Mouse (Mus musculus): ENCODE data around the gene Zbed5. TPM values are rescaled to one million over a fixed set of nuclear protein-coding genes. Genes with fewer than 3 reads are reported as not detected.

The Zbed5 gene
- polyA plus RNA-seq (2014; fragmentation: Illumina TruSeq; extraction: RNeasy Lipid Tissue Mini Kit (QIAGEN cat#74804); ENCODE audit: insufficient read depth, low read depth, low replicate concordance) = 1.7 TPM

GRCm38 (mm10) chr5:129895198-129896088, at the start of gene Zbed5:
TSS of gene Zbed5 (plus strand) at chr5:129895723.

DNA sequence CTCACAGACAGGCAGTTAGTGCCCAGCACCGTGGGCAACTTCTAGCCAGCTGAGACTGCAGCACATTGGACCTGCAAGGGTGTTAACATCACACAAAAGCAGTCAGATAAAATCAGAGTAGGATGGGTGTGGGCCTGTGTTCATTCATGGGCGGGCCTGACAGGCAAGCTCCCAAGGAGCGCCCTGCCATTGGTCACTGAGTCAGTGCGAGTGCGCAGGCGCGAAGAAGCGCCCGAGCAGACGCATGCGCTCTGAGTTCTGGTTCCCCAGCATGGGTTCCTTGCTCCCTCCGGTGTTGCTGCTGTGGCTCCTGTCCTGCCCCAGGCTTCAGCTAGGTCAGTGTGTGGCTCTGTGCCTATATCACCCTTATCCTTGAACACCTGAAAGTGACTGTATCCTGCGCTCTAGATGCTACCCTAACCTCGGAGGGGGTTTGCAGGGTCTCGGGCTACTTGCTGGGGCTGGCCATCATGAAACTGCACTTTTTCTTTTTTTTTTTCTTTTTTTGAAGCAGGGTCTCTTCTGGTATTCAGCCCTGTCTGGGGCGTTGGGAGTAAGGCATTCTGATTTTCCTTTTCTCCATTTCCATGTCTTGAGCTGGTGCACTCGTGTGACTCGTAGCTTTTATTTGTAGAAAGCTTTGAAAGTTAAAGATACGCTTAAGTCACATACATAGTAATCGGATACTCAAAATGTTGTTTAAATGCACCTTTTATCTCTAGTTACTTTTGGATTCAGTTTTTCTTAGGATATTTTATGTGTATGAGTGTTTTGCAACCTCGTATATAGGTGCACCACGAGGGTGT, 48.6 kb upstream of the Zbed5 start, which contains the start of gene Sumf2:
Gene Sumf2, plus strand, starts transcription at position 235 of the 806 bp plus-strand sequence.

GRCm38 (mm10) chr5:129886911-129887636, 8.4 kb upstream of the Zbed5 start, which contains the start of gene Chchd2:
TSS of gene Chchd2 (minus strand) at chr5:129887470.

GRCm38 (mm10) chr5:129898449-129898848, 2.9 kb downstream of the Zbed5 start, which contains the start of gene Phkg1:
TSS of gene Phkg1 (minus strand) at chr5:129898549.

DNA sequence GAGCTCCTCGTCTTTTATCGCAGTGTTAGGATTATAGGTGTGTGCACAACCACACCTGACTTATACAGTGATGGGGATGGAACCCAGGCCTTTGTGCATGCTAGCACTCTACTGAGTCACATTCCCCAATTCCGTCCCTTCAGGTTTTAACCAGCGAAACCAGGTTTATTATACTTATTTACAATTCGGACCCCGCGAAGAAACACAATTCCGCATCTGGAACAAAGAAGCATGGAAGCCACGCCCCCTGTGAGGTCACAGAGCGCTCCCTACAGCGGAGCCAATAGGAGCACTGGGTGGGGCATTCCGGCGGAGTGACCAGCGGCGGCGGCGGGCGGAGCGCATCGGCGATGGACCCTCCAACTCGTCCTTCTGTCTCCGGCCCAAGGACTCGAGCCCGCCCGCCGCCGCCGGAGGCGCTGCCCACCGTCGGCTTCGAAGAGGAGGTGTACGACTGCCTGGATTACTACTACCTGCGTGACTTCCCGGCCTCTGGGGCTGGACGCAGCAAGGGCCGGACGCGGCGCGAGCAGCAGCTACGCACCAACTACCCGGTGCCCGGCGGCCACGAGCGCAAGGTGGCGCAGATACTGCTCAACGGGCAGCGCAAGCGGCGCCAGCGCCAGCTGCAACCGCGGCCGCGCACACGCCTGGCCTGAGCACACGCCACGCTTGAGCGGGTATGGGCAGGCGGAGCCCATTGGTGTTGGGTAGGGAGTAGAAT, 12.9 kb downstream of the Zbed5 start, which contains the start of gene Nupr1l:
Gene Nupr1l, plus strand, starts transcription at position 299 of the 724 bp plus-strand sequence.

DNA sequence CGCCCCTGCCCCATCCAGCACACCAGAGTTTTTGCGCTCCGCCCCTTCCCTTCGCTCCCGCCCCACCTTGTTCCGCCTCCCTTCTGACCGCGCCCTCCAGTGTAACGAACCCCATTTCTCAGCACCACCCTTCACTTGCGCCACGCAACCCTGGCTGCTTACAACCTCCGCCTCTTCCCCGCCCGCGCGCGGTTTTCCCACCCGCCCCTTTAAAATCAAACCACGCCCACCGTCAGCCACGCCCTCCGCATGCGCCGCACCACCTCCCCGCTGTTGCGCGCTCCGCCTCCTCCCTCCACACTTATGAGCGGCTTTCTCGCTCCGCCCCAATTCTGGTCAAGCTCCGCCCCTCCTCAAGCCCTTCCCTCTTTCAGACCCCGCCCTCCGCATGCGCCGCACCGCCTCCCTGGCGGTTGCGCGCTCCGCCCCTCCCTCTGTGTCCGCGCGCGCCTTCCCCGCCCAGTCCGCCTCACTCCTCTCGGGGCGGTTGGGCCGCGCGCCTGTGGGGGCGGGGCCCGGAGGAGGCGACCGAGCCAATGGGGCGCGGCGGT, 46.0 kb downstream of the Zbed5 start, which contains the start of gene Vkorc1l1:
Gene Vkorc1l1, plus strand, starts transcription at position 476 of the 551 bp plus-strand sequence.

Other genes starting within 250 kb of the Zbed5 start
- 1.2 TPM for gene Zfp11, start 225.6 kb upstream of the Zbed5 start, polyA plus RNA-seq (2014; fragmentation: Illumina TruSeq; extraction: RNeasy Lipid Tissue Mini Kit (QIAGEN cat#74804); ENCODE audit: insufficient read depth, low read depth, low replicate concordance)
- not detected for gene Sept14, start 187.2 kb upstream of the Zbed5 start, polyA plus RNA-seq (2014; fragmentation: Illumina TruSeq; extraction: RNeasy Lipid Tissue Mini Kit (QIAGEN cat#74804); ENCODE audit: insufficient read depth, low read depth, low replicate concordance)
- gene Mrps17, start 180.2 kb upstream of the Zbed5 start, polyA plus RNA-seq (2014; fragmentation: Illumina TruSeq; extraction: RNeasy Lipid Tissue Mini Kit (QIAGEN cat#74804); ENCODE audit: insufficient read depth, low read depth, low replicate concordance) = 89.9 TPM
- 48.5 TPM for gene Nipsnap2, start 170.7 kb upstream of the Zbed5 start, polyA plus RNA-seq (2014; fragmentation: Illumina TruSeq; extraction: RNeasy Lipid Tissue Mini Kit (QIAGEN cat#74804); ENCODE audit: insufficient read depth, low read depth, low replicate concordance)
- 8.2 TPM for gene Psph, start 108.3 kb upstream of the Zbed5 start, polyA plus RNA-seq (2014; fragmentation: Illumina TruSeq; extraction: RNeasy Lipid Tissue Mini Kit (QIAGEN cat#74804); ENCODE audit: insufficient read depth, low read depth, low replicate concordance)
- 17.3 TPM for gene Sumf2, start 48.7 kb upstream of the Zbed5 start, polyA plus RNA-seq (2014; fragmentation: Illumina TruSeq; extraction: RNeasy Lipid Tissue Mini Kit (QIAGEN cat#74804); ENCODE audit: insufficient read depth, low read depth, low replicate concordance)
- 620 TPM for gene Chchd2, start 8.3 kb upstream of the Zbed5 start, polyA plus RNA-seq (2014; fragmentation: Illumina TruSeq; extraction: RNeasy Lipid Tissue Mini Kit (QIAGEN cat#74804); ENCODE audit: insufficient read depth, low read depth, low replicate concordance)
- gene Phkg1, start 2.8 kb downstream of the Zbed5 start, polyA plus RNA-seq (2014; fragmentation: Illumina TruSeq; extraction: RNeasy Lipid Tissue Mini Kit (QIAGEN cat#74804); ENCODE audit: insufficient read depth, low read depth, low replicate concordance) = 2.7 TPM
- gene Nupr1l, start 12.8 kb downstream of the Zbed5 start, polyA plus RNA-seq (2014; fragmentation: Illumina TruSeq; extraction: RNeasy Lipid Tissue Mini Kit (QIAGEN cat#74804); ENCODE audit: insufficient read depth, low read depth, low replicate concordance) = 3.7 TPM
- 12.8 TPM for gene Vkorc1l1, start 46.2 kb downstream of the Zbed5 start, polyA plus RNA-seq (2014; fragmentation: Illumina TruSeq; extraction: RNeasy Lipid Tissue Mini Kit (QIAGEN cat#74804); ENCODE audit: insufficient read depth, low read depth, low replicate concordance)
- 32.9 TPM for gene Gusb, start 107.3 kb downstream of the Zbed5 start, polyA plus RNA-seq (2014; fragmentation: Illumina TruSeq; extraction: RNeasy Lipid Tissue Mini Kit (QIAGEN cat#74804); ENCODE audit: insufficient read depth, low read depth, low replicate concordance)
- 23.1 TPM for gene Asl, start 133.5 kb downstream of the Zbed5 start, polyA plus RNA-seq (2014; fragmentation: Illumina TruSeq; extraction: RNeasy Lipid Tissue Mini Kit (QIAGEN cat#74804); ENCODE audit: insufficient read depth, low read depth, low replicate concordance)
- gene Crcp, start 133.6 kb downstream of the Zbed5 start, polyA plus RNA-seq (2014; fragmentation: Illumina TruSeq; extraction: RNeasy Lipid Tissue Mini Kit (QIAGEN cat#74804); ENCODE audit: insufficient read depth, low read depth, low replicate concordance) = 22.0 TPM
- gene Tpst1, start 177.6 kb downstream of the Zbed5 start, polyA plus RNA-seq (2014; fragmentation: Illumina TruSeq; extraction: RNeasy Lipid Tissue Mini Kit (QIAGEN cat#74804); ENCODE audit: insufficient read depth, low read depth, low replicate concordance) = 32.2 TPM
- 3.9 TPM for gene Kctd7, start 249.1 kb downstream of the Zbed5 start, polyA plus RNA-seq (2014; fragmentation: Illumina TruSeq; extraction: RNeasy Lipid Tissue Mini Kit (QIAGEN cat#74804); ENCODE audit: insufficient read depth, low read depth, low replicate concordance)

Measured in lung, adult 10 weeks (tissue).